Mouse (Mus musculus): ENCODE data around the gene Fut1. TPM values are rescaled to one million over a fixed set of nuclear protein-coding genes. Genes with fewer than 3 reads are reported as not detected.
A peak's percentile ranks its signal among the peaks of the same experiment; 100 is the strongest.

Fut1 gene
- polyA plus RNA-seq, 1 experiment from 2014 or later: not detected

GRCm38 (mm10) chr7:45585923-45586322 is 31.2 kb upstream of the Fut1 start:
- no peaks in the 10 kb centered on the region for H3K9me3 ChIP-seq (ENCODE audit: control insufficient read depth, low read length)
- no peaks in the 10 kb centered on the region for H3K27me3 ChIP-seq (ENCODE audit: control insufficient read depth, insufficient read depth, low read length)
- H3K4me3 ChIP-seq (ENCODE audit: low read depth, low read length): no peak overlapping the region
- no peak overlapping the region for H3K4me2 ChIP-seq (ENCODE audit: low read depth)
- H3K9ac ChIP-seq (ENCODE audit: low read length): no peak overlapping the region
- H3K36me3 ChIP-seq (ENCODE audit: control insufficient read depth, insufficient read depth, low read length): no peaks in the 10 kb centered on the region
- ATAC-seq (ENCODE audit: insufficient read depth, low FRiP score, low TSS enrichment) (no peak), DNase-seq (ENCODE audit: low spot score) (no peak)
- WGBS: 87% methylated on average over 6 of the region's 6 CpGs
- no peak overlapping the region for H3K27ac ChIP-seq (ENCODE audit: low read depth, low read length)
- no peaks in the 10 kb centered on the region for H3K4me1 ChIP-seq (ENCODE audit: control insufficient read depth, insufficient read depth, low read length)

- H3K4me3 ChIP-seq (ENCODE audit: low read depth, low read length): no peak overlapping the region
- no peak overlapping the region for H3K9ac ChIP-seq (ENCODE audit: low read length)
- ATAC-seq (ENCODE audit: insufficient read depth, low FRiP score, low TSS enrichment): no peak
- no peak overlapping the region for H3K4me2 ChIP-seq (ENCODE audit: low read depth)
- H3K36me3 ChIP-seq (ENCODE audit: control insufficient read depth, insufficient read depth, low read length): no peaks in the 10 kb centered on the region
- no peaks in the 10 kb centered on the region for H3K27me3 ChIP-seq (ENCODE audit: control insufficient read depth, insufficient read depth, low read length)
- no peak overlapping the region for H3K27ac ChIP-seq (ENCODE audit: low read depth, low read length)
- H3K9me3 ChIP-seq (ENCODE audit: control insufficient read depth, low read length): no peaks in the 10 kb centered on the region
- WGBS: 94% methylated on average over 23 of the region's 23 CpGs
- DNase-seq (ENCODE audit: low spot score): no peak
- H3K4me1 ChIP-seq (ENCODE audit: control insufficient read depth, insufficient read depth, low read length): no peaks in the 10 kb centered on the region
Measured at GRCm38 (mm10) chr7:45587631-45588592, 29.2 kb upstream of the Fut1 start.

- Histone ChIP-seq H3K9me3 (ENCODE audit: control insufficient read depth, low read length) (no peaks in the 10 kb centered on the region), H3K27me3 (ENCODE audit: control insufficient read depth, insufficient read depth, low read length) (no peaks in the 10 kb centered on the region), H3K4me2 (ENCODE audit: low read depth) (peak overlapping the region; percentile 43), H3K9ac (ENCODE audit: low read length) (peak overlapping the region; percentile 29; the same call in 1 of the 2 replicates), H3K4me3 (ENCODE audit: low read depth, low read length) (peak overlapping the region; percentile 25), H3K4me1 (ENCODE audit: control insufficient read depth, insufficient read depth, low read length) (no peaks in the 10 kb centered on the region), H3K36me3 (ENCODE audit: control insufficient read depth, insufficient read depth, low read length) (no peaks in the 10 kb centered on the region), H3K27ac (ENCODE audit: low read depth, low read length) (no peak overlapping the region)
- 3% methylated on average over 19 of the region's 19 CpGs for WGBS
- DNase-seq (ENCODE audit: low spot score) (peak; percentile 92), ATAC-seq (ENCODE audit: insufficient read depth, low FRiP score, low TSS enrichment) (peak; percentile 96)
Measured at GRCm38 (mm10) chr7:45589173-45589572, 27.9 kb upstream of the Fut1 start.

GRCm38 (mm10) chr7:45589898-45590297 is 27.2 kb upstream of the Fut1 start:
- no peak for DNase-seq (ENCODE audit: low spot score)
- Histone ChIP-seq H3K9me3 (ENCODE audit: control insufficient read depth, low read length) (no peaks in the 10 kb centered on the region), H3K27me3 (ENCODE audit: control insufficient read depth, insufficient read depth, low read length) (no peaks in the 10 kb centered on the region), H3K4me3 (ENCODE audit: low read depth, low read length) (no peak overlapping the region), H3K4me2 (ENCODE audit: low read depth) (no peak overlapping the region), H3K9ac (ENCODE audit: low read length) (no peak overlapping the region), H3K27ac (ENCODE audit: low read depth, low read length) (no peak overlapping the region), H3K4me1 (ENCODE audit: control insufficient read depth, insufficient read depth, low read length) (no peaks in the 10 kb centered on the region), H3K36me3 (ENCODE audit: control insufficient read depth, insufficient read depth, low read length) (no peaks in the 10 kb centered on the region)
- 92% methylated on average over 5 of the region's 5 CpGs for WGBS
- ATAC-seq (ENCODE audit: insufficient read depth, low FRiP score, low TSS enrichment): no peak

- ATAC-seq (ENCODE audit: insufficient read depth, low FRiP score, low TSS enrichment) (no peak), DNase-seq (ENCODE audit: low spot score) (no peak)
- 70% methylated on average over 3 of the region's 3 CpGs for WGBS
- Histone ChIP-seq H3K36me3 (ENCODE audit: control insufficient read depth, insufficient read depth, low read length) (no peaks in the 10 kb centered on the region), H3K4me3 (ENCODE audit: low read depth, low read length) (no peak overlapping the region), H3K4me1 (ENCODE audit: control insufficient read depth, insufficient read depth, low read length) (no peaks in the 10 kb centered on the region), H3K9ac (ENCODE audit: low read length) (no peak overlapping the region), H3K27ac (ENCODE audit: low read depth, low read length) (no peak overlapping the region), H3K9me3 (ENCODE audit: control insufficient read depth, low read length) (no peaks in the 10 kb centered on the region), H3K4me2 (ENCODE audit: low read depth) (no peak overlapping the region), H3K27me3 (ENCODE audit: control insufficient read depth, insufficient read depth, low read length) (no peaks in the 10 kb centered on the region)
Measured at GRCm38 (mm10) chr7:45590874-45591273, 26.2 kb upstream of the Fut1 start.

- no peak overlapping the region for H3K4me3 ChIP-seq (ENCODE audit: low read depth, low read length)
- no peak overlapping the region for H3K4me2 ChIP-seq (ENCODE audit: low read depth)
- 80% methylated on average over 7 of the region's 7 CpGs for WGBS
- DNase-seq (ENCODE audit: low spot score) (no peak), ATAC-seq (ENCODE audit: insufficient read depth, low FRiP score, low TSS enrichment) (no peak)
- H3K36me3 ChIP-seq (ENCODE audit: control insufficient read depth, insufficient read depth, low read length): no peaks in the 10 kb centered on the region
- H3K27me3 ChIP-seq (ENCODE audit: control insufficient read depth, insufficient read depth, low read length): no peaks in the 10 kb centered on the region
- no peak overlapping the region for H3K27ac ChIP-seq (ENCODE audit: low read depth, low read length)
- no peaks in the 10 kb centered on the region for H3K9me3 ChIP-seq (ENCODE audit: control insufficient read depth, low read length)
- no peak overlapping the region for H3K9ac ChIP-seq (ENCODE audit: low read length)
- H3K4me1 ChIP-seq (ENCODE audit: control insufficient read depth, insufficient read depth, low read length): no peaks in the 10 kb centered on the region
Measured at GRCm38 (mm10) chr7:45591880-45592279, 25.2 kb upstream of the Fut1 start.

- Histone ChIP-seq H3K4me1 (ENCODE audit: control insufficient read depth, insufficient read depth, low read length) (no peaks in the 10 kb centered on the region), H3K27me3 (ENCODE audit: control insufficient read depth, insufficient read depth, low read length) (no peaks in the 10 kb centered on the region), H3K27ac (ENCODE audit: low read depth, low read length) (no peak overlapping the region), H3K9me3 (ENCODE audit: control insufficient read depth, low read length) (no peaks in the 10 kb centered on the region), H3K9ac (ENCODE audit: low read length) (no peak overlapping the region), H3K4me3 (ENCODE audit: low read depth, low read length) (no peak overlapping the region), H3K36me3 (ENCODE audit: control insufficient read depth, insufficient read depth, low read length) (no peaks in the 10 kb centered on the region), H3K4me2 (ENCODE audit: low read depth) (no peak overlapping the region)
- ATAC-seq (ENCODE audit: insufficient read depth, low FRiP score, low TSS enrichment) (no peak), DNase-seq (ENCODE audit: low spot score) (peak; percentile 71)
- WGBS: 27% methylated on average over 10 of the region's 10 CpGs
Measured at GRCm38 (mm10) chr7:45593118-45593815, 23.8 kb upstream of the Fut1 start.

- Histone ChIP-seq H3K4me3 (ENCODE audit: low read depth, low read length) (no peak overlapping the region), H3K27ac (ENCODE audit: low read depth, low read length) (no peak overlapping the region), H3K9ac (ENCODE audit: low read length) (no peak overlapping the region), H3K9me3 (ENCODE audit: control insufficient read depth, low read length) (no peaks in the 10 kb centered on the region), H3K27me3 (ENCODE audit: control insufficient read depth, insufficient read depth, low read length) (no peaks in the 10 kb centered on the region), H3K4me1 (ENCODE audit: control insufficient read depth, insufficient read depth, low read length) (no peaks in the 10 kb centered on the region), H3K4me2 (ENCODE audit: low read depth) (no peak overlapping the region), H3K36me3 (ENCODE audit: control insufficient read depth, insufficient read depth, low read length) (no peaks in the 10 kb centered on the region)
- DNase-seq (ENCODE audit: low spot score) (no peak), ATAC-seq (ENCODE audit: insufficient read depth, low FRiP score, low TSS enrichment) (no peak)
- 94% methylated on average over 4 of the region's 4 CpGs for WGBS
Measured at GRCm38 (mm10) chr7:45595176-45595575, 21.9 kb upstream of the Fut1 start.

Measured in neural tube, embryonic 11.5 days (tissue).